ENCODE assay signal across 17 mouse cellular contexts in the genomic region with DNA sequence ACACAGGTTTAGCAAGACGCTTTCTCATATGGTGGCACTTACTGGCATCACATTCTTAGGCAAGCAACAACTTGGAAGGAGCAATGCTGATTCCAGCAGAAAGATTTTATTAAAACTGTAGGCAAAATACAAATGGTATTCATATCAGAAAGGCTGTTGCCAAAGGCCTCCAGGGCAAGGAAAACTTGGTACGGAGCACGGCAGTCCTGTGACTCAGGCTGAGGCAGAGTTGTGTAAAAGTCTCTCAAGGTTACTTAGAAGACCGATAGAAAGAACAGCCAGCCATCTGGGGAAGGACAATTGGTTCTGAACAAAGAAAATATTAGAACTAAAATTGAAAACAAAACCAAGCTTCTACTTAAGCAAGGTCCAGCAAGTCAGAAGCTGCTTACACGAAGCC.
DNase-seq lines count a peak whose midpoint lies in the region; ATAC-seq lines count a peak whose summit lies in the region.
"Had no signal": no experiment of that assay in that cellular context is flagged by ENCODE, and none has a peak within 500 bp of the region (broad histone marks: within the 10 kb centered on the region; RNA-seq: fewer than 3 reads in every experiment).

No protein-coding gene starts in this region.

- H3K27me3 ChIP-seq in kidney, embryonic 15.5 days = no peaks in the 10 kb centered on the region
- no peaks in the 10 kb centered on the region for H3K27me3 ChIP-seq in forebrain, embryonic 16.5 days (replicated peaks; ENCODE audit: control insufficient read depth, insufficient read depth, low read length)
- H3K27me3 ChIP-seq in midbrain, embryonic 11.5 days (ENCODE audit: control insufficient read depth, insufficient read depth, low read length) = no peaks in the 10 kb centered on the region
- H3K27me3 ChIP-seq: hindbrain, embryonic 13.5 days; liver, embryonic 12.5 days; midbrain, embryonic 13.5 days had no signal

- H3K9me3 ChIP-seq in kidney, embryonic 15.5 days (replicated peaks) = no peaks in the 10 kb centered on the region
- no peaks in the 10 kb centered on the region for H3K9me3 ChIP-seq in forebrain, embryonic 16.5 days (ENCODE audit: control insufficient read depth, low read length)
- no peaks in the 10 kb centered on the region for H3K9me3 ChIP-seq in midbrain, embryonic 11.5 days (ENCODE audit: control insufficient read depth, low read length)
- H3K9me3 ChIP-seq: hindbrain, embryonic 13.5 days; liver, embryonic 12.5 days; midbrain, embryonic 13.5 days had no signal

- peak; percentile 16 for DNase-seq in gastrocnemius, postnatal 25 days
- no peak for DNase-seq in gastrocnemius, adult 8-10 months (ENCODE audit: low spot score in 2 of 2)
- DNase-seq in kidney, postnatal 14 days = peak; percentile 10
- DNase-seq in NIH3T3 (ENCODE audit: low read depth) = peak; percentile 64
- peak; percentile 19 for DNase-seq in fat pad, adult 2 months (ENCODE audit: extremely low read depth, low read depth, low spot score)
- DNase-seq in midbrain, embryonic 11.5 days (ENCODE audit: low spot score, missing footprints) = no peak
- DNase-seq: B cell, adult 2 months; cerebellum, adult 8-10 months; layer of hippocampus, adult 9-11 months; lung, postnatal 10 days; thymus, postnatal 36 days had no signal

- H3K4me3 ChIP-seq in kidney, embryonic 15.5 days (replicated peaks) = no peak overlapping the region
- H3K4me3 ChIP-seq in forebrain, embryonic 16.5 days (replicated peaks; ENCODE audit: low read length) = no peak overlapping the region
- no peak overlapping the region for H3K4me3 ChIP-seq in midbrain, embryonic 11.5 days (ENCODE audit: low read depth, low read length)
- H3K4me3 ChIP-seq: hindbrain, embryonic 13.5 days; liver, embryonic 12.5 days; midbrain, embryonic 13.5 days had no signal

- no peak for ATAC-seq in kidney, embryonic 15.5 days (replicated peaks; ENCODE audit: low FRiP score)
- ATAC-seq in forebrain, embryonic 16.5 days = no peak
- ATAC-seq in midbrain, embryonic 11.5 days (ENCODE audit: low FRiP score) = no peak
- ATAC-seq: intestine, embryonic 16.5 days; liver, embryonic 12.5 days; midbrain, embryonic 13.5 days had no signal

- no peaks in the 10 kb centered on the region for H3K4me1 ChIP-seq in kidney, embryonic 15.5 days
- no peaks in the 10 kb centered on the region for H3K4me1 ChIP-seq in forebrain, embryonic 16.5 days (replicated peaks; ENCODE audit: control insufficient read depth, insufficient read depth, low read length)
- H3K4me1 ChIP-seq in midbrain, embryonic 11.5 days (ENCODE audit: control insufficient read depth, insufficient read depth, low read length) = no peaks in the 10 kb centered on the region
- H3K4me1 ChIP-seq: hindbrain, embryonic 13.5 days; liver, embryonic 12.5 days; midbrain, embryonic 13.5 days had no signal

- no peak overlapping the region for H3K4me2 ChIP-seq in kidney, embryonic 15.5 days
- H3K4me2 ChIP-seq in forebrain, embryonic 16.5 days (ENCODE audit: low read length) = no peak overlapping the region
- no peak overlapping the region for H3K4me2 ChIP-seq in midbrain, embryonic 11.5 days
- H3K4me2 ChIP-seq: hindbrain, embryonic 13.5 days; liver, embryonic 12.5 days; midbrain, embryonic 13.5 days had no signal

- H3K9ac ChIP-seq in kidney, embryonic 15.5 days = no peak overlapping the region
- H3K9ac ChIP-seq in forebrain, embryonic 16.5 days (replicated peaks; ENCODE audit: low read depth, low read length) = no peak overlapping the region
- no peak overlapping the region for H3K9ac ChIP-seq in midbrain, embryonic 11.5 days (ENCODE audit: low read length)
- H3K9ac ChIP-seq: hindbrain, embryonic 13.5 days; liver, embryonic 12.5 days; midbrain, embryonic 13.5 days had no signal

- H3K27ac ChIP-seq in kidney, embryonic 15.5 days = no peak overlapping the region
- no peak overlapping the region for H3K27ac ChIP-seq in forebrain, embryonic 16.5 days (ENCODE audit: low read length)
- no peak overlapping the region for H3K27ac ChIP-seq in midbrain, embryonic 11.5 days (ENCODE audit: low read depth, low read length)
- H3K27ac ChIP-seq: hindbrain, embryonic 13.5 days; liver, embryonic 12.5 days; midbrain, embryonic 13.5 days had no signal

- no peaks in the 10 kb centered on the region for H3K36me3 ChIP-seq in kidney, embryonic 15.5 days
- no peaks in the 10 kb centered on the region for H3K36me3 ChIP-seq in forebrain, embryonic 16.5 days (ENCODE audit: control insufficient read depth, insufficient read depth)
- no peaks in the 10 kb centered on the region for H3K36me3 ChIP-seq in midbrain, embryonic 11.5 days (ENCODE audit: control insufficient read depth, insufficient read depth, low read length)
- H3K36me3 ChIP-seq: hindbrain, embryonic 13.5 days; liver, embryonic 12.5 days; midbrain, embryonic 13.5 days had no signal

- 86% methylated on average over 5 of the region's 5 CpGs for WGBS in kidney, embryonic 15.5 days
- WGBS in forebrain, embryonic 16.5 days = 87% methylated on average over 5 of the region's 5 CpGs
- WGBS in midbrain, embryonic 11.5 days = 87% methylated on average over 5 of the region's 5 CpGs

Comparison
In these comparisons a context has a peak if more than half of its experiments do, and no peak if none do; other contexts are left out.
1. DNase-seq: peak in gastrocnemius, postnatal 25 days (single experiment), kidney, postnatal 14 days (single experiment), NIH3T3 (single experiment) and fat pad, adult 2 months (single experiment); none in gastrocnemius, adult 8-10 months (0 of 2) and midbrain, embryonic 11.5 days (single experiment).